Mouse (Mus musculus) left cerebral cortex, postnatal 25 days (tissue): ENCODE results near the gene Nipal1. TPM values are rescaled to one million over a fixed set of nuclear protein-coding genes. Genes with fewer than 3 reads are reported as not detected.
A peak's percentile ranks its signal among the peaks of the same experiment; 100 is the strongest.

Experiments
- DNase-seq, 2 experiments: peaks; one replicate each; pipeline ENCODE4 v3.0.0; 2022; ENCODE audit warnings: low spot score in 2 of 2, mixed read lengths in 1 of 2
- intact Hi-C: fragments of 180-260 bp; cut with DNase I; formaldehyde crosslinking; loops from one replicate; pipeline ENCODE4 v1.15.1; 2025
- total RNA-seq, 2 experiments: library from RNA; stranded (reverse); gene quantifications; 2 replicates each; pipeline ENCODE4 v1.2.3; 2021

The Nipal1 gene
- total RNA-seq, 2 experiments from 2014 or later: not detected

GRCm38 (mm10) chr5:72710572-72711278 lies 63.1 kb downstream of the Nipal1 start:
- peak; percentile 65 to 67 for DNase-seq
- intact Hi-C loops: loop anchor here (2.0 kb wide), 2 partner anchors 46 to 360 kb away; no protein-coding TSS in a partner anchor

GRCm38 (mm10) chr5:72720587-72720986 lies 73.0 kb downstream of the Nipal1 start:
- no peak for DNase-seq
- intact Hi-C loops: no loop called here

Other genes with a start within 250 kb of the Nipal1 start
- under 1 TPM; 0.18 to 0.25 TPM for gene Corin, start 143.3 kb upstream of the Nipal1 start, total RNA-seq
- gene Nfxl1, start 88.1 kb upstream of the Nipal1 start, total RNA-seq: 10 to 100 TPM; 16.0 to 18.0 TPM
- gene Zar1, start 66.5 kb upstream of the Nipal1 start, total RNA-seq: under 1 TPM; 0.27 to 0.64 TPM
- gene Gm5868, start 60.2 kb upstream of the Nipal1 start, total RNA-seq: under 1 TPM in 1 of 2 experiments, not detected in 1; 0.39 TPM
- gene Cnga1, start 3.5 kb upstream of the Nipal1 start, total RNA-seq: not detected
- gene Txk, start 105.0 kb downstream of the Nipal1 start, total RNA-seq: under 1 TPM; 0.11 to 0.64 TPM
- 1 to 10 TPM; 3.0 to 3.7 TPM for gene Tec, start 220.7 kb downstream of the Nipal1 start, total RNA-seq